Mouse (Mus musculus) CH12.LX (cell line): ENCODE measurements around the gene Myod1.
A peak's percentile ranks its signal among the peaks of the same experiment; 100 is the strongest.

Source experiments
- CHD1 ChIP-seq: IDR thresholded peaks from 2 replicates; pipeline ENCODE4 v1.6.1; 2012; ENCODE audit warnings: low read depth, low read length, improper control_type of control experiment, inconsistent platforms
- CTCF ChIP-seq, 2 experiments: IDR thresholded peaks in 1 of 2; conservative IDR thresholded peaks in 1 of 2; 2 replicates each; pipeline ENCODE4 v1.5.1; 2011 to 2012; ENCODE audit warnings: low read depth in 2 of 2, low read length in 2 of 2, improper control_type of control experiment in 1 of 2, inconsistent platforms in 1 of 2, mild to moderate bottlenecking in 1 of 2, moderate library complexity in 1 of 2
- E2F4 ChIP-seq: IDR thresholded peaks from 2 replicates; pipeline ENCODE4 v1.6.1; 2011; ENCODE audit warnings: low read depth, low read length, improper control_type of control experiment; ENCODE audit not compliant: insufficient replicate concordance
- EP300 ChIP-seq: IDR thresholded peaks from 2 replicates; pipeline ENCODE4 v1.6.1; 2011; ENCODE audit warnings: low read length, improper control_type of control experiment
- ETS1 ChIP-seq: conservative IDR thresholded peaks from 2 replicates; pipeline ENCODE4 v1.6.1; 2012; ENCODE audit warnings: low read depth, mild to moderate bottlenecking, inconsistent platforms, low read length, improper control_type of control experiment, moderate library complexity
- GABPA ChIP-seq: IDR thresholded peaks from 2 replicates; pipeline ENCODE4 v1.6.1; 2012; ENCODE audit warnings: low read depth, low read length, improper control_type of control experiment, inconsistent platforms; ENCODE audit not compliant: insufficient replicate concordance
- HCFC1 ChIP-seq: IDR thresholded peaks from 2 replicates; pipeline ENCODE4 v1.6.1; 2012; ENCODE audit warnings: low read depth, mild to moderate bottlenecking, inconsistent platforms, low read length, improper control_type of control experiment
- IRF4 ChIP-seq: IDR thresholded peaks from 2 replicates; pipeline ENCODE4 v1.6.1; 2014; ENCODE audit warnings: low read depth, mild to moderate bottlenecking, inconsistent platforms, low read length, improper control_type of control experiment
- KAT2A ChIP-seq: IDR thresholded peaks from 2 replicates; pipeline ENCODE4 v1.6.1; 2012; ENCODE audit warnings: low read length, improper control_type of control experiment, inconsistent platforms; ENCODE audit not compliant: insufficient replicate concordance
- MAZ ChIP-seq: IDR thresholded peaks from 2 replicates; pipeline ENCODE4 v1.6.1; 2012; ENCODE audit warnings: low read depth, mild to moderate bottlenecking, inconsistent platforms, low read length, improper control_type of control experiment, moderate library complexity
- NELFE ChIP-seq: IDR thresholded peaks from 2 replicates; pipeline ENCODE4 v1.6.1; 2011; ENCODE audit warnings: low read depth, low read length, improper control_type of control experiment
- POLR2A ChIP-seq: IDR thresholded peaks from 2 replicates; pipeline ENCODE4 v1.6.1; 2011; ENCODE audit warnings: low read depth, mild to moderate bottlenecking, improper control_type of control experiment, low read length
- USF2 ChIP-seq: conservative IDR thresholded peaks from 2 replicates; pipeline ENCODE4 v1.6.1; 2011; ENCODE audit warnings: low read depth, low read length, improper control_type of control experiment

DNA sequence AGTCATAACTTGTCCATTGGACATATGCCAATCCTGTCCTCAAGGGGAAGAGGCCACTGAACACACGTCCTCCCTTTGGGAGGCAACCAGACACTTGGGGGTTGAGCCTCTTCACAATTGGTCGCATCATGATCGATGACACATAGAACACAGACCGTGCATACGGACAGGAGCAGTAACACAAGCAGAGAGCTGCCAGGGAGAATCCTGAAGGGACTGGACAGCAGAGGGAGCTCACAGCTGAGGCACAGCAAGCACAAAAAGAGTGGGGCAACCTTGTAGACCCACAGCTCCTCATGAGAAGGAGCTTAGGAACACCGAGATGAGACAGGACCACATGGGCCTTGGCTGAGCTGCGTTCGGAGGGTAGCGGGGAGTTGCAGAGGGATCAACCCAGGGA, 4.4 kb downstream of the Myod1 start:
- TF ChIP-seq GABPA (no peak), CTCF (conservative IDR thresholded peaks at IDR 0.05 in 1 of 2, IDR thresholded peaks at IDR 0.05 in 1 of 2; ENCODE audit: low read depth in 2 of 2, low read length in 2 of 2) (peak in 1 of 2 experiments; percentile 63; a peak in 2 of 4 replicates), ETS1 (no peak), POLR2A (no peak), USF2 (no peak), NELFE (no peak), MAZ (no peak), CHD1 (no peak), E2F4 (no peak), HCFC1 (no peak), EP300 (no peak), IRF4 (no peak), KAT2A (no peak)
